In the genomic region with DNA sequence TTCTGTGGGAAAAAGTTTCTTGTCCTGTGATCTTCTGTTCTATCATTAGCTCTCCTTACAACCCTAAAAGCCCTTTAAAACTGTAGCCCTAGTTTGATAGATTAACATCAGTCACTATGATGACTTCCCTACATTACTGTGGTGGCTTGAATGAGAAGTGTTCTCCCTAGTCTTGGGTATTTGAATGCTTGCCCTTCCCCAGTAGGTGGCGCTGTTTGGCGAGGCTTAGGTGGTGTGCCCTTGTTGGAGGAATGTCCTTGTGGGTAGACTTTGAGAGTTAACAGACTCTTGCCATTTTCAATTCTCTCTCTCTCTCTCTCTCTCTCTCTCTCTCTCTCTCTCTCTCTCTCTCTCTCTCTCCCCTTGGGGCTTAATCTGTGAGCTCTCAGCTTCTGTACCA, we compare ENCODE assay signal across 17 mouse cellular contexts.
DNase-seq lines count a peak whose midpoint lies in the region; ATAC-seq and TF ChIP-seq lines count a peak whose summit lies in the region.
"Had no signal": no experiment of that assay in that cellular context is flagged by ENCODE, and none has a peak within 500 bp of the region (broad histone marks: within the 10 kb centered on the region; RNA-seq: fewer than 3 reads in every experiment).

No protein-coding gene starts in this region.

- H3K4me3 ChIP-seq in heart, postnatal 0 days (ENCODE audit: low read depth, low read length), result no peak overlapping the region
- no peak overlapping the region for H3K4me3 ChIP-seq in lung, postnatal 0 days (ENCODE audit: low read depth, low read length)
- H3K4me3 ChIP-seq in ES-E14 (ENCODE audit: insufficient read depth in 1 of 2, low read depth in 1 of 2, low read length in 2 of 2, poor library complexity in 1 of 2, severe bottlenecking in 1 of 2), result no peak overlapping the region
- no peak overlapping the region for H3K4me3 ChIP-seq in midbrain, postnatal 0 days (ENCODE audit: low read depth, low read length)
- H3K4me3 ChIP-seq: embryonic facial prominence, embryonic 15.5 days; intestine, embryonic 15.5 days; limb, embryonic 12.5 days had no signal

- no peaks in the 10 kb centered on the region for H3K36me3 ChIP-seq in heart, postnatal 0 days (replicated peaks; ENCODE audit: control insufficient read depth, insufficient read depth, low read length)
- no peaks in the 10 kb centered on the region for H3K36me3 ChIP-seq in lung, postnatal 0 days (ENCODE audit: insufficient read depth, low read length)
- no peaks in the 10 kb centered on the region for H3K36me3 ChIP-seq in ES-E14 (ENCODE audit: control insufficient read depth, insufficient read depth, low read length, poor library complexity, severe bottlenecking)
- no peaks in the 10 kb centered on the region for H3K36me3 ChIP-seq in midbrain, postnatal 0 days (ENCODE audit: insufficient read depth, low read length)
- H3K36me3 ChIP-seq: embryonic facial prominence, embryonic 15.5 days; intestine, embryonic 15.5 days; limb, embryonic 12.5 days had no signal

- no peak for TF ChIP-seq EP300 in heart, postnatal 0 days (IDR thresholded peaks at IDR 0.05; ENCODE audit: low read depth)
- TF ChIP-seq EP300 in lung, postnatal 0 days (IDR thresholded peaks at IDR 0.05), result no peak

- WGBS in heart, postnatal 0 days, result 59% methylated on average over 2 of the region's 2 CpGs
- 59% methylated on average over 2 of the region's 2 CpGs for WGBS in lung, postnatal 0 days
- WGBS in midbrain, postnatal 0 days, result 49% methylated on average over 2 of the region's 2 CpGs

- H3K4me1 ChIP-seq in heart, postnatal 0 days (ENCODE audit: control insufficient read depth, insufficient read depth), result no peaks in the 10 kb centered on the region
- H3K4me1 ChIP-seq in lung, postnatal 0 days (ENCODE audit: insufficient read depth, low read depth, low read length), result no peaks in the 10 kb centered on the region
- peaks cover 0 to 1% of the 10 kb centered on the region in 2 experiments; a peak in 1 of 4 replicates for H3K4me1 ChIP-seq in ES-E14 (ENCODE audit: control insufficient read depth in 2 of 2, insufficient read depth in 2 of 2, low read length in 2 of 2, poor library complexity in 1 of 2)
- no peaks in the 10 kb centered on the region for H3K4me1 ChIP-seq in midbrain, postnatal 0 days (ENCODE audit: insufficient read depth, low read length)
- H3K4me1 ChIP-seq: embryonic facial prominence, embryonic 15.5 days; intestine, embryonic 15.5 days; limb, embryonic 12.5 days had no signal

- H3K4me2 ChIP-seq in heart, postnatal 0 days (ENCODE audit: low read depth, low read length), result no peak overlapping the region
- H3K4me2 ChIP-seq in lung, postnatal 0 days (replicated peaks; ENCODE audit: low read depth, low read length), result no peak overlapping the region
- no peak overlapping the region for H3K4me2 ChIP-seq in midbrain, postnatal 0 days (ENCODE audit: low read depth, low read length, poor library complexity, severe bottlenecking)
- H3K4me2 ChIP-seq: embryonic facial prominence, embryonic 15.5 days; intestine, embryonic 15.5 days; limb, embryonic 12.5 days had no signal

- intact Hi-C loops in heart, postnatal 25 days (cut with DNase I), result no loop called here

- TF ChIP-seq CTCF in heart, postnatal 0 days (IDR thresholded peaks at IDR 0.05; ENCODE audit: low read depth), result peak; percentile 28
- peak; percentile 48 for TF ChIP-seq CTCF in lung, postnatal 0 days (IDR thresholded peaks at IDR 0.05)
- TF ChIP-seq CTCF in midbrain, postnatal 0 days (IDR thresholded peaks at IDR 0.05), result peak; percentile 45

- no peak for DNase-seq in heart, postnatal 0 days (ENCODE audit: low spot score)
- DNase-seq in heart, postnatal 25 days (ENCODE audit: low spot score), result no peak
- no peak for DNase-seq in lung, postnatal 0 days (ENCODE audit: low spot score)
- no peak for DNase-seq in lung, adult 18-20 months
- DNase-seq in ES-E14 (ENCODE audit: low read depth, low spot score), result peak; percentile 22
- DNase-seq in midbrain, postnatal 0 days (ENCODE audit: low spot score), result no peak
- DNase-seq in adrenal gland, adult 18-20 months (ENCODE audit: low spot score in 2 of 2), result no peak
- no peak for DNase-seq in heart, postnatal 4 days
- DNase-seq: cerebellum, postnatal 25 days; gastrocnemius, postnatal 36 days; right cerebral cortex, adult 18-20 months; thymus, postnatal 25 days had no signal

- H3K9me3 ChIP-seq in heart, postnatal 0 days (replicated peaks; ENCODE audit: control insufficient read depth, low read length), result no peaks in the 10 kb centered on the region
- H3K9me3 ChIP-seq in lung, postnatal 0 days (ENCODE audit: low read length), result no peaks in the 10 kb centered on the region
- no peaks in the 10 kb centered on the region for H3K9me3 ChIP-seq in ES-E14 (ENCODE audit: control insufficient read depth, insufficient read depth, low read depth, low read length)
- no peaks in the 10 kb centered on the region for H3K9me3 ChIP-seq in midbrain, postnatal 0 days (ENCODE audit: low read length)
- H3K9me3 ChIP-seq: embryonic facial prominence, embryonic 15.5 days; intestine, embryonic 15.5 days; limb, embryonic 12.5 days had no signal

- no peaks in the 10 kb centered on the region for H3K27me3 ChIP-seq in heart, postnatal 0 days (ENCODE audit: control insufficient read depth, insufficient read depth, low read length)
- H3K27me3 ChIP-seq in lung, postnatal 0 days (replicated peaks; ENCODE audit: insufficient read depth, low read length), result no peaks in the 10 kb centered on the region
- no peaks in the 10 kb centered on the region for H3K27me3 ChIP-seq in midbrain, postnatal 0 days (ENCODE audit: insufficient read depth, low read length)
- H3K27me3 ChIP-seq: embryonic facial prominence, embryonic 15.5 days; intestine, embryonic 15.5 days; limb, embryonic 12.5 days had no signal

- no peak overlapping the region for H3K9ac ChIP-seq in heart, postnatal 0 days (replicated peaks; ENCODE audit: low read depth, low read length)
- H3K9ac ChIP-seq in lung, postnatal 0 days (replicated peaks; ENCODE audit: low read depth), result no peak overlapping the region
- no peak overlapping the region for H3K9ac ChIP-seq in ES-E14 (ENCODE audit: insufficient read depth, low read depth, low read length, poor library complexity, severe bottlenecking)
- H3K9ac ChIP-seq in midbrain, postnatal 0 days (replicated peaks; ENCODE audit: low read length, poor library complexity, severe bottlenecking), result no peak overlapping the region
- H3K9ac ChIP-seq: embryonic facial prominence, embryonic 15.5 days; intestine, embryonic 15.5 days; limb, embryonic 12.5 days had no signal

- ATAC-seq in heart, postnatal 0 days (ENCODE audit: insufficient read depth, low read depth), result no peak
- ATAC-seq in lung, postnatal 0 days, result no peak
- no peak for ATAC-seq in midbrain, postnatal 0 days (ENCODE audit: low FRiP score)
- ATAC-seq: forebrain, embryonic 14.5 days; intestine, embryonic 15.5 days had no signal

- in situ Hi-C loops in ES-E14 (cut with MboI; ENCODE audit: low sequenced_read_pairs in 2 of 2, unreplicated experiment in 2 of 2), result no loop called here

- H3K27ac ChIP-seq in heart, postnatal 0 days (ENCODE audit: low read depth), result no peak overlapping the region
- no peak overlapping the region for H3K27ac ChIP-seq in lung, postnatal 0 days (ENCODE audit: low read length)
- no peak overlapping the region for H3K27ac ChIP-seq in ES-E14 (ENCODE audit: insufficient read depth, low read depth, low read length, poor library complexity, severe bottlenecking)
- no peak overlapping the region for H3K27ac ChIP-seq in midbrain, postnatal 0 days (ENCODE audit: low read depth, low read length)
- H3K27ac ChIP-seq: embryonic facial prominence, embryonic 15.5 days; intestine, embryonic 15.5 days; limb, embryonic 12.5 days; macrophage had no signal

TF ChIP-seq in ES-E14, 5 proteins besides CTCF, POLR2A, EP300 and RAD21:
- TF ChIP-seq MAFK (IDR thresholded peaks at IDR 0.05; ENCODE audit: insufficient read depth, low read depth, low read length) (no peak), ZC3H11A (IDR thresholded peaks at IDR 0.05; ENCODE audit: borderline replicate concordance, low read depth, low read length) (0 out of 2 replicates have a peak, but pooled peaks have one; percentile 3)
TF ChIP-seq in ES-E14: peak in this region for 1.
